Mouse (Mus musculus) megakaryocyte, adult 5-6 weeks (primary cell): ENCODE data around the gene Vmn1r79. TPM values are rescaled to one million over a fixed set of nuclear protein-coding genes. Genes with fewer than 3 reads are reported as not detected.
"Not testable (repeated sequence)": the region's sequence is repeated elsewhere in the genome, so short reads cannot be mapped to it uniquely, and the experiment has no call there.

Source experiments
- ATAC-seq: 2 replicates; pipeline ENCODE4 v1.8.0; 2016; ENCODE audit warnings: mild to moderate bottlenecking, inconsistent platforms; ENCODE audit not compliant: poor library complexity, severe bottlenecking
- total RNA-seq, 2 experiments: library from RNA; stranded (forward) in 1 of 2; stranded (reverse) in 1 of 2; fragments of 153-499, 151-499 nt in 1 of 2; fragments of 221-1000, 200-1000 nt in 1 of 2; gene quantifications; 2 replicates each; pipeline versions ENCODE4 v1.2.3 to v1.2.4; 2015 to 2017

Gene Vmn1r79
- total RNA-seq (2015) (not detected in 2 replicates), total RNA-seq (2017) (not detected in 2 replicates)

GRCm38 (mm10) chr7:12170979-12171378 lies at the start of gene Vmn1r79:
Vmn1r79 (plus strand) TSS chr7:12171279.
- not testable (repeated sequence) for ATAC-seq

DNA sequence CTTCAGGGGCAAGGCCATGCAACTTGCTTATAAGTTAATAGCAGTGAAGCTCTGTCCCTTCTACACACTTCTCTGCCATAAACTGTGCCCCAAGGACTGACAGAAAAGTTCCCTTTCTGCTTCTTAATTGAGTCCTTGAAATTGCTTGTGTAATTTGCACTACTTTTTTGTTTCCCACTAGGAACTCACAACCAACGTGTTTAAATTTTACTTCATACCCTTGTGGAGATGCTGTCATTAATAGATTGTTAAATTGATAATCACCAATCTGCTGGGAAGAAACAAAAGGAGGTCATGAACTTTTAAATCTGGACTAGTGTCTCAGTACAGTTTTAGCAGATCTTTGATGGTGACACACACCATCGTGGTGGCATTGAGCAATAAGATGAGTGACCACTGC lies 21.1 kb upstream of the Vmn1r79 start, which contains the start of gene Vmn1r78:
Gene Vmn1r78 (plus strand): TSS at position 301 of the 400 bp plus-strand sequence.
- no peak for ATAC-seq

GRCm38 (mm10) chr7:12156463-12156862 lies 14.6 kb upstream of the Vmn1r79 start:
- not testable (repeated sequence) for ATAC-seq

GRCm38 (mm10) chr7:12172926-12173325 lies 1.8 kb downstream of the Vmn1r79 start:
- not testable (repeated sequence) for ATAC-seq

DNA sequence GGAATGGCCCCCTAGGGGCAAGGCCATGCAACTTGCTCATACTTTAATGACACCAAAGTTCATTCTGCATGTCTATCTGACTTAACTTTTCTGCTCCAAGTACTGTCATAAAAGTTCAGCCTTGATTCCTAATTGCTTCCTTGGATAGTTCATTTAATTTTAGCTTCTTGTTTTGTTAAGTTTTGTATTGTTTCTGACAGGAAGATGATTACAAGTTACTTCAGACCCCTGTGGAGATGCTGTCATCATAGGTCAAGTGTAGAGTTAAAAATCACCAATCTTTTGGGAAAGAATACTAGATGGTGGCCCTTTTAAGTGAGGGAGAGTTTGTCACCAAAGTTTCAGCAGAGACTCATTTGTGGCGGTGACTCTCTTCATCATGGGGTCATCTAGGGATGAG lies 17.9 kb downstream of the Vmn1r79 start, which contains the start of gene Vmn1r80:
Gene Vmn1r80 (plus strand): TSS at position 301 of the 400 bp plus-strand sequence.
- no peak for ATAC-seq

DNA sequence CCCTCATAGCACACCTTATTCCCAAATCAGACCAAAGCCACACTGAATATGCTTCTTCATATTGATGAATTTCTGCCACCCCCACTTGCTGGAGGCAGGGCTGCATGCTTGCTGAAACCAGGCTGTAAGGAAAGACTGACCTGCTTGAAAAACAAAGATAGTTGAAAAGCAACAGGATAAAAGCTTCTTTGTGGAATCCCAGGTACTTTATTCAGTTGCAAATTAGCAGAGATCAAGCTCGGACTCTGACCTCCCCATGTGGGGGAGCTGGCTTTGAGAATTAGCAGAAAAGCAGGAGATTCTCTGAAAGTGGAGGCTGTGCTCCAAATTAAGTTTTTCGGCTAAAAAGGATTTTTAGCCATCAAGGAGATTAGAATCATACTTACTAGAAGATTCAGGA lies 33.1 kb downstream of the Vmn1r79 start:
- ATAC-seq = no peak

Other genes with a start within 250 kb of the Vmn1r79 start
- not detected in 2 replicates for gene Vmn1r76, start 233.1 kb upstream of the Vmn1r79 start, total RNA-seq (2015)
- not detected in 2 replicates for gene Vmn1r76, start 233.1 kb upstream of the Vmn1r79 start, total RNA-seq (2017)
- gene Vmn1r77, start 134.5 kb upstream of the Vmn1r79 start, total RNA-seq (2015) = not detected in 2 replicates
- gene Vmn1r77, start 134.5 kb upstream of the Vmn1r79 start, total RNA-seq (2017) = not detected in 2 replicates
- not detected in 2 replicates for gene Vmn1r78, start 21.0 kb upstream of the Vmn1r79 start, total RNA-seq (2015)
- not detected in 2 replicates for gene Vmn1r78, start 21.0 kb upstream of the Vmn1r79 start, total RNA-seq (2017)
- not detected in 2 replicates for gene Vmn1r80, start 18.0 kb downstream of the Vmn1r79 start, total RNA-seq (2015)
- gene Vmn1r80, start 18.0 kb downstream of the Vmn1r79 start, total RNA-seq (2017) = not detected in 2 replicates
- gene Vmn1r81, start 97.0 kb downstream of the Vmn1r79 start, total RNA-seq (2015) = not detected in 2 replicates
- gene Vmn1r81, start 97.0 kb downstream of the Vmn1r79 start, total RNA-seq (2017) = not detected in 2 replicates
- gene Vmn1r82, start 129.2 kb downstream of the Vmn1r79 start, total RNA-seq (2015) = not detected in 2 replicates
- not detected in 2 replicates for gene Vmn1r82, start 129.2 kb downstream of the Vmn1r79 start, total RNA-seq (2017)
- gene Vmn1r83, start 158.2 kb downstream of the Vmn1r79 start, total RNA-seq (2015) = not detected in 2 replicates
- gene Vmn1r83, start 158.2 kb downstream of the Vmn1r79 start, total RNA-seq (2017) = not detected in 2 replicates
- not detected in 2 replicates for gene Vmn1r84, start 198.0 kb downstream of the Vmn1r79 start, total RNA-seq (2015)
- not detected in 2 replicates for gene Vmn1r84, start 198.0 kb downstream of the Vmn1r79 start, total RNA-seq (2017)